Mouse (Mus musculus) cerebellum, adult 2 months (tissue): ENCODE measurements around the gene Clcn1.

Source experiments
- CTCF ChIP-seq: fragments of 200-500 bp; IDR thresholded peaks from 2 replicates; pipeline ENCODE4 v1.5.1; 2011; ENCODE audit warnings: low read depth, mild to moderate bottlenecking, control low read depth, low read length, moderate library complexity, borderline replicate concordance; ENCODE audit not compliant: insufficient read depth
- POLR2A ChIP-seq: fragments of 200-500 bp; IDR thresholded peaks from 2 replicates; pipeline ENCODE4 v1.6.1; 2011; ENCODE audit warnings: low read length, control low read depth, borderline replicate concordance; ENCODE audit not compliant: insufficient read depth

DNA sequence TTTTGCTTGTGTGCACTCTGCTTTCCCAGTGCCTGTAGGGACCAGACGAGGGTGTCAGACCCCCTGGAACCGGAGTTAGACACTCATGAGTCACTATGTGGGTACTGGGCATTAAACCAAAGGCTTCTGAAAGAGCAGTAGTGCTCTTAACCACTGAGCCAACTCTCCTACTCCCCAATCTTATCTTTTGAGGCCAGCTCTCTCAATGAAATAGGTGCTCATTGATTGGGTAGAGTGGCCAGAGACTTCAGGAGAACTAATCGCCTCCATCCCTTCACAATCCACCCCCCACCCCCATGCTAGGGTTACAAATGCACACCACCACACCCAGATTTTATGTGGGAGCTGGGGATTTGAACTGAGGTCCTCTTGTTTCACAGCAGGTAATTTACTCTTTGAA is 42.3 kb downstream of the Clcn1 start:
- TF ChIP-seq CTCF: no peak
- TF ChIP-seq POLR2A: no peak
